Mouse (Mus musculus) embryonic facial prominence, embryonic 13.5 days (tissue): ENCODE results near the gene Lhx4. TPM values are rescaled to one million over a fixed set of nuclear protein-coding genes. Genes with fewer than 3 reads are reported as not detected.

Experiments
- polyA plus RNA-seq: library from polyadenylated mRNA; unstranded; fragments of >200 nt; fragmentation: Nextera tagmentation; extraction: Ambion mirVana; gene quantifications from 2 replicates; pipeline ENCODE4 v1.2.1, GENCODE M21; 2015

Gene Lhx4
- polyA plus RNA-seq, 1 experiment from 2014 or later: not detected

Other genes with a start within 250 kb of the Lhx4 start
- gene Acbd6, start 193.6 kb downstream of the Lhx4 start, polyA plus RNA-seq: 74.6 and 77.7 TPM in 2 replicates
- gene Qsox1, start 61.2 kb upstream of the Lhx4 start, polyA plus RNA-seq: 26.6 and 27.9 TPM in 2 replicates
- gene Cep350, start 221.6 kb upstream of the Lhx4 start, polyA plus RNA-seq: 12.9 and 13.6 TPM in 2 replicates